Mouse (Mus musculus): ENCODE measurements around the gene Fubp1.

GRCm38 (mm10) chr3:152225906-152226305 lies 15.7 kb downstream of the Fubp1 start:
- TF ChIP-seq ZC3H11A (IDR thresholded peaks at IDR 0.05; ENCODE audit: low read depth, low read length) = no peak
- no peak for TF ChIP-seq CTCF (conservative IDR thresholded peaks at IDR 0.05 in 1 of 2, IDR thresholded peaks at IDR 0.05 in 1 of 2; ENCODE audit: low read depth in 2 of 2, low read length in 2 of 2)
- TF ChIP-seq HCFC1 (IDR thresholded peaks at IDR 0.05; ENCODE audit: low read depth, low read length) = no peak
- TF ChIP-seq POLR2A (IDR thresholded peaks at IDR 0.05; ENCODE audit: low read depth, low read length) = no peak
- TF ChIP-seq TBP (conservative IDR thresholded peaks at IDR 0.05; ENCODE audit: low read depth, low read length) = no peak
- no peak for TF ChIP-seq ZNF384 (IDR thresholded peaks at IDR 0.05; ENCODE audit: low read depth, low read length)
- no peak for TF ChIP-seq SIN3A (IDR thresholded peaks at IDR 0.05; ENCODE audit: low read length)
- no peak for TF ChIP-seq GABPA (IDR thresholded peaks at IDR 0.05; ENCODE audit: insufficient replicate concordance, low read depth, low read length)
- no peak for TF ChIP-seq CHD2 (IDR thresholded peaks at IDR 0.05; ENCODE audit: low read length)
- TF ChIP-seq ETS1 (conservative IDR thresholded peaks at IDR 0.05; ENCODE audit: low read depth, low read length) = no peak
- no peak for TF ChIP-seq TCF12 (IDR thresholded peaks at IDR 0.05; ENCODE audit: low read depth, low read length)

Measured in CH12.LX (cell line).